Mouse (Mus musculus): Measurements from ENCODE around the gene Nr3c2.

DNA sequence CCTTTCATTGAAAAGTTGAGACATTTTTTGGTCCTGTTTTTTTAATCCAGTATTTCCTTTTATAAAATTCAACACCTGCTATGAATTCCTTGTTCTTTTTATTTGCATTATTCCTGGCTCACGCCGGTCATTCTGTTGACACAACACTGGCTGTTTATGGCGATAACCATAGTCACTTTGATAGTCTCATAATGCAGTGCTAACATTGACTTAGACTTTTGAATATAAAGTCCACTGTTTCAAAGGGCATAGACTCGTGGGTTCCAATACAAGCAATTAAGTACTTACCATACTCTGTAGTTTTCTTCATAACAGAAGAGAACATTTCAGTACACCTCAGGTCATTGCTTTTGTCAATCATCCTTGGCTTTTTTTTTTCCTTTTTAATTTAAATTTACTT lies 14.0 kb downstream of the Nr3c2 start:
- no peak for TF ChIP-seq CTCF (IDR thresholded peaks at IDR 0.05; ENCODE audit: borderline replicate concordance, insufficient read depth, low read depth, low read length)
- no peak for TF ChIP-seq POLR2A (IDR thresholded peaks at IDR 0.05; ENCODE audit: borderline replicate concordance, insufficient read depth, low read length)

All from cerebellum, adult 2 months (tissue).